Mouse (Mus musculus) ES-Bruce4 (cell line): Measurements from ENCODE around the gene Nxpe5. TPM values are rescaled to one million over a fixed set of nuclear protein-coding genes. Genes with fewer than 3 reads are reported as not detected.

Source experiments
- H3K27ac ChIP-seq: 2 replicates; pipeline ENCODE4 v1.5.1; 2012; ENCODE audit warnings: low read length, inconsistent platforms; ENCODE audit not compliant: insufficient read depth
- H3K27me3 ChIP-seq: 2 replicates; pipeline ENCODE4 v1.6.1; 2012; ENCODE audit warnings: mild to moderate bottlenecking, low read length, inconsistent platforms; ENCODE audit not compliant: control insufficient read depth, poor library complexity, insufficient read depth, severe bottlenecking
- H3K36me3 ChIP-seq: 2 replicates; pipeline ENCODE4 v1.6.1; 2012; ENCODE audit warnings: inconsistent platforms, mild to moderate bottlenecking, low read length, moderate library complexity; ENCODE audit not compliant: control insufficient read depth, poor library complexity, insufficient read depth, severe bottlenecking
- H3K4me1 ChIP-seq: one replicate; pipeline ENCODE4 v1.8.1; 2011; ENCODE audit warnings: low read length; ENCODE audit not compliant: control insufficient read depth, insufficient read depth
- H3K4me3 ChIP-seq: 2 replicates; pipeline ENCODE4 v1.5.1; 2011; ENCODE audit warnings: low read depth, mild to moderate bottlenecking, low read length
- H3K9ac ChIP-seq: 2 replicates; pipeline ENCODE4 v1.6.1; 2012; ENCODE audit warnings: low read depth, mild to moderate bottlenecking, inconsistent platforms; ENCODE audit not compliant: poor library complexity, severe bottlenecking
- H3K9me3 ChIP-seq: replicated peaks from 2 replicates; pipeline ENCODE4 v1.6.1; 2012; ENCODE audit warnings: mild to moderate bottlenecking, low read length, inconsistent platforms; ENCODE audit not compliant: control insufficient read depth, poor library complexity, insufficient read depth, severe bottlenecking
- CTCF ChIP-seq: IDR thresholded peaks from one replicate; pipeline ENCODE4 v1.8.1; 2011; ENCODE audit warnings: low read depth, low read length
- EP300 ChIP-seq: IDR thresholded peaks from 2 replicates; pipeline ENCODE4 v1.6.1; 2011; ENCODE audit warnings: low read depth, low read length; ENCODE audit not compliant: insufficient read depth
- POLR2A ChIP-seq: IDR thresholded peaks from one replicate; pipeline ENCODE4 v1.8.1; 2011; ENCODE audit warnings: low read length; ENCODE audit not compliant: insufficient read depth
- polyA plus RNA-seq: library from polyadenylated mRNA; stranded (reverse); fragments of >200 nt; gene quantifications from 2 replicates; pipeline ENCODE4 v1.2.4, GENCODE M21; 2011; ENCODE audit warnings: low read depth; ENCODE audit not compliant: missing spikeins, insufficient read depth, insufficient read length

Nxpe5 gene
- polyA plus RNA-seq, 1 experiment: not detected

GRCm38 (mm10) chr5:138281798-138282197, 56.1 kb downstream of the Nxpe5 start:
- H3K9me3 ChIP-seq: no peaks in the 10 kb centered on the region
- H3K4me3 ChIP-seq: no peak overlapping the region
- H3K27me3 ChIP-seq: peaks cover 3% of the 10 kb centered on the region
- H3K9ac ChIP-seq: no peak overlapping the region
- H3K27ac ChIP-seq: no peak overlapping the region
- no peak for TF ChIP-seq CTCF
- no peak for TF ChIP-seq EP300
- no peak for TF ChIP-seq POLR2A
- no peaks in the 10 kb centered on the region for H3K4me1 ChIP-seq
- no peaks in the 10 kb centered on the region for H3K36me3 ChIP-seq

GRCm38 (mm10) chr5:138283540-138283939, 57.8 kb downstream of the Nxpe5 start:
- no peaks in the 10 kb centered on the region for H3K4me1 ChIP-seq
- H3K4me3 ChIP-seq: no peak overlapping the region
- H3K27ac ChIP-seq: no peak overlapping the region
- no peaks in the 10 kb centered on the region for H3K9me3 ChIP-seq
- no peak overlapping the region for H3K9ac ChIP-seq
- H3K36me3 ChIP-seq: no peaks in the 10 kb centered on the region
- TF ChIP-seq CTCF (no peak), EP300 (no peak), POLR2A (no peak)
- H3K27me3 ChIP-seq: peaks cover 3% of the 10 kb centered on the region

GRCm38 (mm10) chr5:138287861-138288260, 62.2 kb downstream of the Nxpe5 start:
- Histone ChIP-seq H3K4me1 (no peaks in the 10 kb centered on the region), H3K9ac (no peak overlapping the region), H3K4me3 (no peak overlapping the region), H3K27me3 (no peaks in the 10 kb centered on the region), H3K36me3 (peaks cover 6% of the 10 kb centered on the region; the same call in 1 of the 2 replicates), H3K9me3 (no peaks in the 10 kb centered on the region), H3K27ac (no peak overlapping the region)
- TF ChIP-seq POLR2A (no peak), EP300 (no peak), CTCF (no peak)

GRCm38 (mm10) chr5:138291638-138292037, 65.9 kb downstream of the Nxpe5 start:
- Histone ChIP-seq H3K36me3 (peaks cover 6% of the 10 kb centered on the region; the same call in 1 of the 2 replicates), H3K4me1 (no peaks in the 10 kb centered on the region), H3K9me3 (no peaks in the 10 kb centered on the region), H3K27me3 (no peaks in the 10 kb centered on the region), H3K4me3 (no peak overlapping the region), H3K9ac (no peak overlapping the region), H3K27ac (no peak overlapping the region)
- TF ChIP-seq POLR2A (no peak), CTCF (no peak), EP300 (no peak)

GRCm38 (mm10) chr5:138294158-138294557, 68.5 kb downstream of the Nxpe5 start:
- Histone ChIP-seq H3K27me3 (no peaks in the 10 kb centered on the region), H3K4me3 (no peak overlapping the region), H3K27ac (no peak overlapping the region), H3K9ac (no peak overlapping the region), H3K36me3 (peaks cover 6% of the 10 kb centered on the region; the same call in 1 of the 2 replicates), H3K4me1 (no peaks in the 10 kb centered on the region), H3K9me3 (no peaks in the 10 kb centered on the region)
- TF ChIP-seq POLR2A (no peak), EP300 (no peak), CTCF (no peak)

- Histone ChIP-seq H3K4me1 (no peaks in the 10 kb centered on the region), H3K27ac (no peak overlapping the region), H3K27me3 (no peaks in the 10 kb centered on the region), H3K4me3 (no peak overlapping the region), H3K36me3 (peaks cover 2% of the 10 kb centered on the region), H3K9me3 (no peaks in the 10 kb centered on the region), H3K9ac (no peak overlapping the region)
- TF ChIP-seq CTCF (no peak), POLR2A (no peak)
Observed at GRCm38 (mm10) chr5:138299613-138300012, 73.9 kb downstream of the Nxpe5 start.

Other genes starting within 250 kb of the Nxpe5 start
- not detected in 2 replicates for gene Azgp1, start 244.4 kb upstream of the Nxpe5 start, polyA plus RNA-seq
- gene Smok3a, start 204.6 kb upstream of the Nxpe5 start, polyA plus RNA-seq: not detected in 2 replicates
- gene Smok3b, start 204.5 kb upstream of the Nxpe5 start, polyA plus RNA-seq: not detected in 2 replicates
- not detected in 2 replicates for gene Smok3c, start 172.7 kb upstream of the Nxpe5 start, polyA plus RNA-seq
- 15.1 and 15.3 TPM in 2 replicates for gene Zkscan1, start 140.8 kb upstream of the Nxpe5 start, polyA plus RNA-seq
- gene Zscan21, start 109.0 kb upstream of the Nxpe5 start, polyA plus RNA-seq: 27.3 and 29.2 TPM in 2 replicates
- 10.0 and 12.4 TPM in 2 replicates for gene Zfp113, start 70.2 kb upstream of the Nxpe5 start, polyA plus RNA-seq
- 121 and 122 TPM in 2 replicates for gene Cops6, start 64.8 kb upstream of the Nxpe5 start, polyA plus RNA-seq
- gene Ap4m1, start 53.9 kb upstream of the Nxpe5 start, polyA plus RNA-seq: 11.4 and 14.7 TPM in 2 replicates
- gene Mcm7, start 53.5 kb upstream of the Nxpe5 start, polyA plus RNA-seq: 298 and 304 TPM in 2 replicates
- gene Taf6, start 38.4 kb upstream of the Nxpe5 start, polyA plus RNA-seq: 51.6 and 55.4 TPM in 2 replicates
- 22.7 and 24.3 TPM in 2 replicates for gene Cnpy4, start 38.4 kb upstream of the Nxpe5 start, polyA plus RNA-seq
- gene Mblac1, start 31.6 kb upstream of the Nxpe5 start, polyA plus RNA-seq: 0.68 and 1.4 TPM in 2 replicates
- gene Lamtor4, start 29.6 kb downstream of the Nxpe5 start, polyA plus RNA-seq: 21.1 and 24.3 TPM in 2 replicates
- 14.7 and 16.6 TPM in 2 replicates for gene BC037034, start 38.1 kb downstream of the Nxpe5 start, polyA plus RNA-seq
- gene Gal3st4, start 46.9 kb downstream of the Nxpe5 start, polyA plus RNA-seq: 0.30 and 0.84 TPM in 2 replicates
- gene Gm43720, start 54.1 kb downstream of the Nxpe5 start, polyA plus RNA-seq: not detected in 2 replicates
- 14.6 and 15.4 TPM in 2 replicates for gene Gpc2, start 54.1 kb downstream of the Nxpe5 start, polyA plus RNA-seq
- 16.5 and 24.6 TPM in 2 replicates for gene Stag3, start 54.3 kb downstream of the Nxpe5 start, polyA plus RNA-seq
- not detected in 2 replicates for gene Pvrig, start 116.1 kb downstream of the Nxpe5 start, polyA plus RNA-seq
- 20.3 and 21.7 TPM in 2 replicates for gene Zfp157, start 215.6 kb downstream of the Nxpe5 start, polyA plus RNA-seq